Mouse (Mus musculus) ES-E14 (cell line): ENCODE results near the gene Got1.

Source experiments
- CHD2 ChIP-seq: IDR thresholded peaks from 2 replicates; pipeline ENCODE4 v1.6.1; 2014; ENCODE audit warnings: mild to moderate bottlenecking, low read depth, low read length, inconsistent platforms
- HCFC1 ChIP-seq: IDR thresholded peaks from 2 replicates; pipeline ENCODE4 v1.6.1; 2012; ENCODE audit warnings: low read length, inconsistent platforms, borderline replicate concordance; ENCODE audit not compliant: insufficient read depth
- ZC3H11A ChIP-seq: IDR thresholded peaks from 2 replicates; pipeline ENCODE4 v1.6.1; 2012; ENCODE audit warnings: low read depth, mild to moderate bottlenecking, inconsistent platforms, low read length, borderline replicate concordance
- ZNF384 ChIP-seq: IDR thresholded peaks from 2 replicates; pipeline ENCODE4 v1.6.1; 2012; ENCODE audit warnings: low read depth, low read length, inconsistent platforms

- TF ChIP-seq HCFC1 (no peak), ZC3H11A (no peak), ZNF384 (no peak), CHD2 (no peak)
Observed at GRCm38 (mm10) chr19:43563166-43563565, 38.8 kb upstream of the Got1 start.
